Mouse (Mus musculus) c-Kit-positive CD71-positive TER-119-positive erythroid progenitor cells, embryonic 14.5 days (primary cell): ENCODE results near the gene Foxp1.

Experiments
- DNase-seq: peaks from one replicate; pipeline ENCODE4 v3.0.0-alpha.2; 2013; ENCODE audit warnings: low spot score

Gene Foxp1

DNA sequence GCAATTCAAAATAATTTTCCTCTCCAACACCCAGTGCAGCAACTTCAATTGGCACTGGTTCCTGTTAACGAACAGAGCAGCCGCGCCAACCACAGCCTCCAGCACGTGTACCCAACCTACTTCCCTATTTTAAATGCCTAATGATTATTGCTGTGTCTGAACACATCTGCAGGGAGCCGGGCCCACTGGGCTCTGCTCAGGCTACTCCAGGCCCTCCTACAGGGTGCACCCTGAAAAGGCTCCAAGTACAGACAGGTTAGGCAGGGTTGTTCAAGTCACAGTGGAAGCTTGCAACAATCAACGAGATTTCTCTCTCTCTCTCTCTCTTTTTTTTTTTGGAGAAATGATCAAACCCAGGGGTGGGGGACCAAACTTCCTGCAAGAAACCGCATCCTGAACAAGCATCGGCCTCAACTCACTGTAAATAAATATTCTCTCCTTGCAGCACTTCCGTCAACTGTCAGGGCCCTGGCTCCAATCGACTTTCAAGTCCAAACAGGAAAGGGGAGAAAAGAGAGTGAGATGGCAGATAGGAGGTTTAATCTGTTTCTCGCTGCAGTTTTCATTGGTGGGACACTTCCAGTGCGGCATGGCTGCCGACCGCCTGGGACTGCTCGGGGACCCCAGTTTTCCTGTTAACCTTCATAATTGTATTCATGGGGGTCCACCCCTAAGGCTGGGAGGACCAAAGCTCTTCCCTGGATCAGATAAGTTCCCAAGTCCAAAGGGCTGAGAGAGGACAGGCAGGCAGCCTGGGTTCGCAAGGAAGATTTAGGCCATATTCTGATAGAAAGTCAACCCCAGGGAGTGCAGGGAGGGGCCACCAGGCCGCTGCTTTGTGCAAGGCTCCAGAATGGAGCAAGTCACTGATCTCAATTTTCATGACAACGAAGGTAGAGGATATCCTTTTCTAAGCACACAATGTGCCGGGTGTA is 133.5 kb downstream of the Foxp1 start:
- DNase-seq = no peak

DNA sequence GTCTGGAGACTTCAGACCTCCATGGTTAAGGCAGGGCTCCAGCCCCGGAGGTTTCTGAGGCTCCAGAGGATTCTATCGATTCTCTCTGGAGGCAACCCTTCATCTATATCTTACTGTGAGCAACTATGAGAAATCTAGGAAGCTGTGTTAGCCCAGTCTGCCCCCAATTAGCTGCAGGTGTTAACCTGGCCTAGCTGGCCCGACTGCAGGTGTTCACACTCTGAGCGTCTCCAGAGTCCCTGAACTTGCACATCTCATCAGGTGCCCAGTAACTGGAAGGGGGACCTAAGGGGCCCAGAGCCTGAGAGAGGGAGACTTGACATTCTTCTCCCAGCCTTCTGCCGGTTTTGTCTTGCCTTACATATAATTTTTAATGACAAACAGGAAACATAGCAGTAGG is 134.5 kb downstream of the Foxp1 start:
- no peak for DNase-seq

DNA sequence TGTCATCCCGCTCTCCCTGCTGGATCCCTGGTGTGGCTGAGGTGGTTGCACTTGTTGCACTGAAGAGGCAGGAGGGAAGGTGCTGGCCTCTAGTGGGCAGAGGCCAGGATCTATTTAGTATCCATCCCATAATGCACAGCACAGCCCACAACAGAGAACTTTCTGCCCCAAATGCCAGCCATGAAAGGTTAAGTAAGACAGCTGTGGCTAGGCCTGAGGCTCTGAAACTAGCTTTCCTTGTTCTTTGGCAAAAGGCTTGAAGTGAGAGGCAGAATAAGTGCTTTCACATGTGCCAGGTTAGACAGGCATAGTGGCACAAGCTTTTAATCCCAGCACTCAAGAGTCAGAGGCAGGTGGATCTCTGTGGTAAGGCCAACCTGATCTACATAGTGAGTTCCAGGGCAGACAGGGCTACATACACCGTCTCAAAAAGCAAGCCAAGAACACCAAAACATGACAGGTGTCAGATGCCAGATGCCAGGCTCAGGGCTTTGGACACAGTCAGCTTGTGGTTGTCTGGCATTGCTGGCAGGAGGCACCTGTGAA is 137.4 kb downstream of the Foxp1 start:
- no peak for DNase-seq

DNA sequence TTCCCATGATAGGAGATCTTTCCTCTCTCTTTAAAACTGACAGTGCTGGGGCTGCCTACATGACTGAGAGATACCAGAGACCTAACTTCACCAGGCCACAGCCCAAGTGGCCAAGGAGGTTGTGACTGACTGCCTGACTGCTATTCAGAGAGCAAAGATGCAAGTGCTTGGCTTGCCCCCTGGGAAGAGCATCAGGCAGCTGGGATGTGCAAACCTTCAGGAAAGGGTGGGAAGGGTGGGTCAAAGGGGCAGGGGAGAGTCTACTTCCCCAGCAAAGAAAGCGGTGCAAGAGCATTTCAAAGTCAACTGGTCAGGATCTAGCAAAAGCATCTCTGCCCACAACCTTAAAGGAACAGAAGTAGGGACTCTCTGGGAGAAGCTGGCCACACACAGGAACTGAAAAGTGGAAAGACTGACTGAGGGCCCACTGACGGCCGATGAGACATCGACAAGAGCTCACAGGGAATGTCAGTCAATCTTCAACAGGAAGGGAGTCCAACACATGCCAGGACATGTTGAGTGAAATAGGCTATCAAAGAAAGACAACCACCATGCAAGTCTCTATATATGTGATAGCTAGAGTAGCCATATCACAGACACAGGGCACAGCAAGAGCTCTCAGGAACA is 138.6 kb downstream of the Foxp1 start:
- no peak for DNase-seq

DNA sequence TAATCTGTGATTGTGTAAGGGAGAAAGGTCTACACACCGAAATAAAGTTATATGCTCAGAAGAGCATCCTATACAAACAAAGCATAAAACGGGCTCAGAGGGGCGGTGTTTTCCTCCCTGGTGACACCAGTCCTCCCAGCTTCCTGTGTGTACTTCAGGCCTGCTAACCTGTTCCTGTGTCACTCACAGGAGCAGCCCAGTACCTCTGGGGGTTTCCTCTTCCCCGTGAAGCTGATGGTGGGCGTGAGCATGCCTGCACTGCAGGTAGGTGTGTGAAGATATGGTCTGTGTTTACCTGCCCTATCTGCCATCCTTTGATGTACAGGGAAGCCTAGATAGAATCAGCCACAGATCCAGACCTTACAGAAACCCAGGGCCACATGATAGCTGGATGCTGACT is 142.4 kb downstream of the Foxp1 start:
- no peak for DNase-seq

DNA sequence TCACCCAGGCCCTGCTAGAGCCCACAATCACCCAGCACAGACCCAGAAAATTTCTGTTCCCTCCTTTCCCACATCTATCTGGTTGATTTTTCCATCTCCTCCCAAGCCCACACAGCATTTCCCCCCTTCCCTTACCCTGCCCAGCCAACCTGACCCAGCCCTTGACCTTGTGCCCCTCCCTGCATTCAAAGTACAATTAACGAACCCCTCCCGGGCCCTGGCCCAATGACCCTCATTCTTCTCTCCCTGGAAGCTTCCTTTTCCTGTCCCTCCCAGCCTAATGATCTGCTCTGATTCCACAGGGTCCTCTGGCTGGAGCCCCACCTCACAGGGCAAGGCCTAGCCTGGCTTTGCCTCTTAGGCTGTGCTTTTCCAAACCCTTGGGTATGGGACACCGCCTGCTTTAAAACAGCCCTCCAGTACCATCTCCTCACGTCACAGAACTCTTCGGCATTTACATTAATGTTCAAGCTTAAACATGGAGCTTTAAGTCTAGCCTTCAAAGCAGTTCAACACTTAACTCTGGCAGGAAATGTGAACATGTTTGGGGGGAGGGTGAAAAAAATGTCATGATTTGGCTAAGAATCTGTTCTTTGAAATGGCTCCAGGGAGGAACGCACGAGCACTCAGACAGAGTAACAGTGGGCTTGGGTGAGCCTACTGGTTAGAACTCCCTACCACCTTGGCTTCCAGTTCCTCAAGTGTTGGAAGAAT is 143.4 kb downstream of the Foxp1 start:
- no peak for DNase-seq

DNA sequence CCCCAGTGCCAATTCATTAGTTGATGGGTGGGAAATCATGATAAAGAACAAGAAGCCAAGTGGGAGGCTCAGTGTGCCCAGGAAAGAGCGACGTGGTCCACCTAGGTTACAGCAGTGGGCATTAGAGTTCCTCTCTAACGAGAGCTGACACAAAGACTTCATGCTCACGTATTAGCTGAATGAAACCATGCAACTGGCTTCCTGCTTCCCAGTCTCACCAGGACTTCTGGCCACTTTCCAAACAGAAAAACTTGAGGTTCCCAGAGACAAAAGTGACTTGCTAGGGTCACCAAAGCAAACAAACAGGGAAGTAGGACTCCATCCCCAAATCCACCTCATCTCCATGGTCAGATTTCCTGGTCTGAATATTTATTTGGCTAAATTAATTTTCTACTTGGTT is 144.8 kb downstream of the Foxp1 start:
- no peak for DNase-seq

DNA sequence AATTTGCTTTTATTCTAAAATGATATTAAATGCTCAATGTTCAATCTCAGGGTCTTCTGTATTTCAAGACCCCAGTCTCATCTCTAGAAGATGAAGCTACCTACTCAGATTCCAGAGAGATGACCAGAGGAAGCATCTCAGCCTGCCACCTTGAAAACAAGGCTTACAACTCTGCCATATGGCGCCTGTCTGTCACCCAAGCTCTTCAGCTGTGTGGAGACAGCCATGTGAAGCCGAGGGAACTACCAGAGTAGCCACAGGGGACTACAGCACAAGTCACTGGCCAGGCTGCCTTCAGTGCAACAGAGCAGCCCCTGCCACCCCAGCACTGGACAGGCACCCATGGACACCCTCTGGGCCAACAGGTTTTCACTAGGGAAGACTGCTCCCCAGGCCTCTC is 145.4 kb downstream of the Foxp1 start:
- DNase-seq = no peak

DNA sequence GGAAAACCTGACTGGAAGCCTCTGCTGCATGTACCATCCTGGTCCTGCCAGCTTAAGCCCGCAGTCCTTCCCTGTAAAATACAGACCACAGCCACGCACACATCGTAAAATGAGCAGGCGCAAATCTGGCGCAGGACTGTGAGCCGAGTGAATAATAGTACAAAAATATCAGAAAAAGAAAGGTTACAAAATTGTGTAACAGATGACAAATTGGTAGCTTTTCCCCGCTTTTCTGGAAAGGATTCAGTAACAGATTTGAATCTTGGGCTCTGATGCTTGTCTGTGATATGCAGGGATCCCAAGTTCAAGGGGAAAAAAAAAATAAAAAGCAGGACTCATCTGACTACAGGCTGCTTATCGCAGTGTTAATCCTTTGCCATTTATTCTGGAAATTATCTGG is 145.8 kb downstream of the Foxp1 start:
- DNase-seq = no peak

DNA sequence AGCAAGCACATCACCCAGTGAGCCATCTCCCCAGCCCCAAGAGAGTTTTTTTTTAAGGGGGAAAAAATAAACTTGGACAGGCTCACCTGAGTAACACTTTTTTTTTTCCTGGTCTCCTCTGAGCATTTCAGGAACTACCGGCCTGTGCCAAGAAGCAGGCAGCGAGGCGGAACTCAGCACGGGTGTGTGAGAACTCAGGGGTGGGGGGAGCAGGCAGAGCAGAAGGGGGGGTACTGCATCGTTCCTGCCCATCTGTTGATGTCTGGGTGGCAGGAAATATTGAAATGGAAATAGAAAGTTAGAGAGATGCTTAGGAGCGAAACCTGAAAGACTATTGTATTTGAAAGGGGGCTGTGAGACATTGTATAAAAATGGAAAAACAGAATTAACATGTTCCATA is 146.7 kb downstream of the Foxp1 start:
- DNase-seq = no peak

DNA sequence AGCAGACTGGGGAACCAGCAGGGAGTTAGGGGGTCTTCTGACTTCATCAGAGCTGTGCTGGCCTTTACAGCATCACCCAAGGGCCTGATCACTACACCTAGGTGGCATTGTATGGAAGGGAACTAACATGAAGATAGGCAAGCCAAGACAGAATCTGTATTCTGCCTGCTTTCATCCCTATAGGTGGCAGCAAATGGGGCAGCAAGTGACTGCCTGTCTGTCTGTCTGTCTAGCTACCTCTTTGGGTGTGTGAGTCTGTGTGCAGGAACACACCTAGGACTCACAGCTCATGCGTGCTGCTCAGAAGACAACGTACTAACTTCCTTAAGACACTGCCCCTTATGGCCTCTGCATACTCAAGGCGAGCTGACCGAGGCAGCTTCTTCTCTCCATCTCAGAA is 147.1 kb downstream of the Foxp1 start:
- no peak for DNase-seq

DNA sequence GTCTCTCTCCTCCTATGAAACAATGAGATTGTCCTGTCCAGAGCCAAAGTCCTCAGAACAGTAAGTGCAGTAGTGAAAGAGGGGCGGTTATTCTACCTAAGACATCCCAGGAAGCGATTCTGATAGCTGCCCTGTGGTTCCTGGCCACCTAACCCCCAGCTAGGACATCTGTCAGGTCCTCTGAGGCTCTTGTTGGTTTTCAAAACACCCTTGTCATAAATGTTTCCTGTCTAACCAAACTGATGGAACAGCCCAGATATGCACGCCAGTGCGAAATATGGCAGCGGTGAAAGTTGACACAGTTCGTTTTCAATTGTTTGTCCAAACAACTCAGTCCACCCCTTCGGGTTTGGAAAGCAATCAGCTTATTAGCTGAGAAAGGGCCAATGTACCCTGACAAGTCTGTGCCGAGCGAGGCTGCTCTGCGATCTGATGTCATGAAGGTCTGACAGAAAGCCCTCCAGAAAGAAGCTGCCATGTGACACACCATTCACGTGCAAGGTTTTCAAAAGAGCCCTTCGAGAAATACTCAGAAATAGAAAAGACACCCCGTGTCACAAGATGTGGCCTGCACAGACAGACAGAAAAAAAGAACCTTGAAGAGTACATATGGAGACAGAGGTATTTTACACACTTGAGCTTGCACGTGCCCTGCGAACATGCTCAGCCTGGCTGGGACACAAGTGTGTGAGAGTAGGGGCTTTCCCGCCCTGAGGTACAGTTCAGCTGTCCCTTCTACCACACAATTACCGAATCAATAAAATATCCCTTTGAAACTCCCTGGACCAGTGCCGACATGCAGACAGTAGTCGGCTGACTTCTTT is 147.9 kb downstream of the Foxp1 start:
- no peak for DNase-seq

DNA sequence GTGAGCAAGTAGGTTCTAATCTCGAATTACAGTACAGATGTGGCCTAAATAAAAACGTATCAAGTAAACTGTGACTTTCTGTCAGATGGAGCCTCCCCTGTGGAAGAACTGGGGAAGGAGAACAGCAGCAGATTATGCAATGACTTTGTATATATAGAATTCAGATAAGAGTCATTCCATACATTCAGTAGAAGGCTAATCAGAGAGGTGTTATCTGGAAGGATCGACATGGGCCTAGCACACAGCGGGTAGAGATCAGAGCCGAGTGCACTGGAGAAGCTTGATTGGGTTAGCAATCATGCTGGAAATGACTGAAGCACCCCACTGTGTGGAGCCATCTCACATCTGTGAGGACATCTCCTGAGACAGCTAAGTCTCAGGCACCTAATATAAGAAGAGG is 150.1 kb downstream of the Foxp1 start:
- no peak for DNase-seq

DNA sequence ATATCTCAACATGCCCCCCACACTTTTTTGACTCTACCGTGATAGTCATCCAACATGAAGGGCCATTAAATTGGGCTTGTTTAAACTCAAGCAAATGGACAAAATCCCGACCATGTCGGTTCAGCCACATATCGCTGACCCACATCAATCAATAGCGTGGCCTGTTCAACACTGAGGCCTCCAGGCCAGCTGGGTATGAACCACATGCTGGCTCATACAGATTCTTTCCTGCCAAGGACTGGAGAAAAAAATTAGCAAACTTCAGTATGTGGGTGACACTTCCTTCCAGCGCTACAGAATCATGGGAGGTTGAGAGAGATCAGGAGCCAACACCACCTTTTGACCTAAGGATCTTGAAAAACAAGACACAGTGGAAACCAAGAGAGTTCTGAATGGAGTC is 150.5 kb downstream of the Foxp1 start:
- no peak for DNase-seq

DNA sequence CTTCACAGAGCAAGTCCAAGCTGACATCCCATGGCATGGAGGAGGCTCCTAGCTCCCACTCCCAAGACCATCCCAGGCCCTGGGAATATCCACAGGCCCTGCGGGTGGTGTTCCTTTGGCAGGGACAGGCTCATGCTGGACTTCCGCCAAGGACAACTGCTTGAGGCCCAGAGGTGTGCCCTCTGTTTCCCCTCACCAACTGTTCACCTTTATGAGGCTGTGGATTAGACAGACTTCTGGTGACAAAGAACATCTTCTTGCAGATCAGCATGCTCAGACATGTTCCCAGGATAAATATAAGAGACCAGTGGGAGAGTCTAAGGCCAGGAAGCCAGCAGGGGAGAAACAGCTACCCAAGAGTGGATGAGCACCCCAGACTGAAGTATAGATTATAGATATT is 152.6 kb downstream of the Foxp1 start:
- DNase-seq = no peak

DNA sequence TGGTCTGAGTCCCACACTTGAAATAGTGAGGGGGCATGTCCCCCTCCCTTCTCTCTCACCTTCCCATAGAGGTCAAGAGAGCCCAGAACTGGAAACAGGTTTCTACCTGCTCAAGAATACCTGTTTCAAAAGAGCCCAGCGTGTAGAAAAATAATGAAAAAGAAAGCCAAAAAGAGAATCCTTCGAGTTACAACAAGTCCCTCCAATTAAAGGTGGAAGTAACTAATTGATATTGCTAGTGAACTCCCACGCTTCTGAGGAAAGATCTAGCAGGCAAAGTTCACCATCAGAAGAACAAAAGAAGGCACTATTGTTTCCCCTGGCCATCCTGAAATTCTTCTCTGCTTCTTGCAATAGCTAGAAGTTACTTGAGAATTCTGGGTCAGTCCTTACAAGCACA is 153.4 kb downstream of the Foxp1 start:
- DNase-seq = no peak

DNA sequence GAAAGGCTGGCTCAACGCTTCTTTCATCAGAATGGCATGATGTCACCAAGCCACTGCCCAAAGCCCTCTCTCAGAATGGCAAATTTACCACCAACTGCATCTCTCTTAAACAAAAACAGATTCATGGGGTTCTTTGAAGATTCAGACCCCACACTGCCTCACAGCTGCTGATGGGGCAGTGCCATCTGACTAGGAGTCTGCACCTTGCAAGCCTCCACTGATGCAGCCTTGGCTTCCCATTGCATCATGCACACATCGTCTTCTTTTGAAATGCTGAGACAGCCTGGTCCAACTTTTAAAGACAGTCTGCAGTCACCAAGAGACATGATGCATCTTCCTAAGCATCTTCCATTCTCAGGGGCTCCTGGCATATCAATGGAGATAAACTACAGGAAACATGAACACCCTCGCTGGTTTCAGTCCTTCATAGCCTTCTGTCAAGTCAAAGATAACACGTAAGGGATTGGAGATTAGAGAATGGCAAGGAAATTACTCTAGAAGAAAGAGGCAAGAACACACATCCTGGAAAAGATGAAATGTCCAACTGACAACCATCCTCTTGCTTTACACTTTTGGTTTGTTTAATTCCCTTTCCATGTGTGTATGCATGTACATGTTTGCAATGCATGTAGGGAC is 154.3 kb downstream of the Foxp1 start:
- DNase-seq = no peak

DNA sequence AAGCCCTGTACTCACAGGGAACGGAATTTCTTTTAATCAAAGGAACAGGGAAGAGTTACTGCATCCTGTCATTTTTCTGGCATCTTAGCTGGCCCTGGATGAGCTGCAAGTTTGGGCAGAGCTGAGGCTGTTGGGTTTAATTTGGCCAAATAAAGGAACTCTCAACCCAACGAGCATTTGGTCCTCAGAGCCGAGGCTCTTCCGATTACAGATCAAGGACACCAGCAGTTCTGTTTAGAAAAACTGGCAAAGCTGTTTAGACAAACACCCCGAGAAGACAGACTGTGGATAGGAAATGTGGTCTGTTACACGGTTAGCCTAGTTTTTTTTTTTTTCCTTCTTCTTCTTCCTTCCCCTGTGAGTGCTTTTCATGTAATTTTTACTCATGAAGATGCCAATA is 158.0 kb downstream of the Foxp1 start:
- DNase-seq = no peak

DNA sequence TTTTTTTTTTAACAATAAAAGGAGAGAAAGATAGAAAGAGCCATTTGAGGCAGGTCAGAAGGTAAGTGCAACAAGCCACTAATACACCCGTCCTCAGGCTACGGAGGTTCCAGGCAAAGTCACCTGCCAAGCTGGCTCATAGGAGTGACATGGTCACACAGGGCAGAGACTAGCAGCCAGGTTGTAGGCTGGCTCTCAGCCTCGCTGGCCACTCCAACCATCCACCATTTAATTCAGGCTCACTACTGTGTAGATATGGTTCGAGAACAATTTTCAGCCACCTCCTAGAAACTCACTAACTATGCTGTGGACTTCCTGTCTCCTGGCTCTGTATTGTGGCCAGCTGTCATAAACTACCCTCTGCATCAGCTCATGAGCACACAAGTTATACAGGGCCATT is 161.9 kb downstream of the Foxp1 start:
- no peak for DNase-seq

DNA sequence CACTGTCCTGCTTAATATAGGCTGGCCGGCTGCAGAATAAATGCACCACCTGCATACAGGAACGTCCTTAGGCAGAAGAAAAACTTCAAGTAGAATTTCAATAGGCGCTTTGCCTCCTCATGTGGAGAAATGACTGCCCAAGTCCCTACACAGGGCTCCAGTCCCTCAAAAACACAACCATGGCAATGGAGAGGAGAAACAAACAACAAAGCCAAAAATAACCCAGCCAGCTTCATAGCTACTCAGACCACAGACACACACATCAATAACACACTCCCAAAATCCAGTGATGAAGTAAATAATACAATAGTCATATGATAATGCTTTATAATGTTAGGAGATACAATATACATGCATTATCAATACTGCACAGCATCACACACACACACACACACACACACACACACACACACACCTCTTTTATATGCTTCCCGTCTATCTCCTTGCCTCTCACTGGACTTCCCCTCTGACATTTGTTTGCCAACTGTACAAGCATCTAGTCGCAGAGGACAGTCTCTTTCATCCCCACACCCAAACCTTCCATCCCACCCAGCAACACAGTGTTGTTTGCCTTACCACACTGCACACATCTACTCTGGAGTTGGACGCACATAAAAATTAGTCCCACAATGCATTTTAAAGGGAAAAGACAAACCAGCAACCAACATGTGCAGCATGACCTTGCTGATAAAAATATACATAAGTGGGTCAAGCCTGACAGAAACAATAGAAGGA is 162.6 kb downstream of the Foxp1 start:
- no peak for DNase-seq
